Mouse (Mus musculus): ENCODE results near the gene Pou3f3. TPM values are rescaled to one million over a fixed set of nuclear protein-coding genes. Genes with fewer than 3 reads are reported as not detected.

The Pou3f3 gene
- polyA plus RNA-seq, 1 experiment from 2014 or later: not detected

GRCm38 (mm10) chr1:42707196-42707595, 11.6 kb downstream of the Pou3f3 start:
- Histone ChIP-seq H3K36me3 (ENCODE audit: control insufficient read depth, insufficient read depth) (no peaks in the 10 kb centered on the region), H3K27ac (ENCODE audit: low read length) (no peak overlapping the region), H3K4me3 (ENCODE audit: low read length) (no peak overlapping the region), H3K4me1 (ENCODE audit: control insufficient read depth, insufficient read depth, low read length) (no peaks in the 10 kb centered on the region), H3K9ac (ENCODE audit: low read length) (no peak overlapping the region), H3K4me2 (ENCODE audit: low read depth, low read length) (no peak overlapping the region), H3K9me3 (replicated peaks; ENCODE audit: control insufficient read depth, low read length) (no peaks in the 10 kb centered on the region), H3K27me3 (ENCODE audit: control insufficient read depth, insufficient read depth, low read length) (peaks cover 89% of the 10 kb centered on the region)
- ATAC-seq (replicated peaks; ENCODE audit: extremely low read depth, insufficient read depth, low FRiP score): no peak
- 8% methylated on average over 5 of the region's 5 CpGs for WGBS

GRCm38 (mm10) chr1:42707611-42708130, 12.1 kb downstream of the Pou3f3 start:
- no peak overlapping the region for H3K4me2 ChIP-seq (ENCODE audit: low read depth, low read length)
- no peak for ATAC-seq (replicated peaks; ENCODE audit: extremely low read depth, insufficient read depth, low FRiP score)
- no peak overlapping the region for H3K4me3 ChIP-seq (ENCODE audit: low read length)
- H3K9ac ChIP-seq (ENCODE audit: low read length): no peak overlapping the region
- H3K27me3 ChIP-seq (ENCODE audit: control insufficient read depth, insufficient read depth, low read length): peaks cover 88% of the 10 kb centered on the region
- no peaks in the 10 kb centered on the region for H3K36me3 ChIP-seq (ENCODE audit: control insufficient read depth, insufficient read depth)
- H3K9me3 ChIP-seq (replicated peaks; ENCODE audit: control insufficient read depth, low read length): no peaks in the 10 kb centered on the region
- 8% methylated on average over 4 of the region's 4 CpGs for WGBS
- H3K4me1 ChIP-seq (ENCODE audit: control insufficient read depth, insufficient read depth, low read length): no peaks in the 10 kb centered on the region
- H3K27ac ChIP-seq (ENCODE audit: low read length): no peak overlapping the region

- Histone ChIP-seq H3K4me3 (ENCODE audit: low read length) (no peak overlapping the region), H3K27me3 (ENCODE audit: control insufficient read depth, insufficient read depth, low read length) (peaks cover 87% of the 10 kb centered on the region), H3K9ac (ENCODE audit: low read length) (no peak overlapping the region), H3K4me2 (ENCODE audit: low read depth, low read length) (no peak overlapping the region), H3K4me1 (ENCODE audit: control insufficient read depth, insufficient read depth, low read length) (peaks cover 4% of the 10 kb centered on the region), H3K36me3 (ENCODE audit: control insufficient read depth, insufficient read depth) (no peaks in the 10 kb centered on the region), H3K27ac (ENCODE audit: low read length) (no peak overlapping the region), H3K9me3 (replicated peaks; ENCODE audit: control insufficient read depth, low read length) (no peaks in the 10 kb centered on the region)
- ATAC-seq (replicated peaks; ENCODE audit: extremely low read depth, insufficient read depth, low FRiP score): no peak
- WGBS: 19% methylated on average over 1 of the region's 1 CpGs
These were observed 13.5 kb downstream of the Pou3f3 start for GRCm38 (mm10) chr1:42709024-42709423.

GRCm38 (mm10) chr1:42709431-42710160, 14.0 kb downstream of the Pou3f3 start:
- Histone ChIP-seq H3K4me1 (ENCODE audit: control insufficient read depth, insufficient read depth, low read length) (peaks cover 6% of the 10 kb centered on the region), H3K36me3 (ENCODE audit: control insufficient read depth, insufficient read depth) (no peaks in the 10 kb centered on the region), H3K4me3 (ENCODE audit: low read length) (no peak overlapping the region), H3K9ac (ENCODE audit: low read length) (no peak overlapping the region), H3K27ac (ENCODE audit: low read length) (no peak overlapping the region), H3K4me2 (ENCODE audit: low read depth, low read length) (no peak overlapping the region), H3K27me3 (ENCODE audit: control insufficient read depth, insufficient read depth, low read length) (peaks cover 87% of the 10 kb centered on the region), H3K9me3 (replicated peaks; ENCODE audit: control insufficient read depth, low read length) (no peaks in the 10 kb centered on the region)
- no peak for ATAC-seq (replicated peaks; ENCODE audit: extremely low read depth, insufficient read depth, low FRiP score)
- 20% methylated on average over 7 of the region's 7 CpGs for WGBS

GRCm38 (mm10) chr1:42710234-42710633, 14.7 kb downstream of the Pou3f3 start:
- ATAC-seq (replicated peaks; ENCODE audit: extremely low read depth, insufficient read depth, low FRiP score): no peak
- no peaks in the 10 kb centered on the region for H3K36me3 ChIP-seq (ENCODE audit: control insufficient read depth, insufficient read depth)
- no peak overlapping the region for H3K4me2 ChIP-seq (ENCODE audit: low read depth, low read length)
- H3K9ac ChIP-seq (ENCODE audit: low read length): no peak overlapping the region
- no peak overlapping the region for H3K4me3 ChIP-seq (ENCODE audit: low read length)
- H3K9me3 ChIP-seq (replicated peaks; ENCODE audit: control insufficient read depth, low read length): no peaks in the 10 kb centered on the region
- peaks cover 6% of the 10 kb centered on the region for H3K4me1 ChIP-seq (ENCODE audit: control insufficient read depth, insufficient read depth, low read length)
- H3K27ac ChIP-seq (ENCODE audit: low read length): no peak overlapping the region
- WGBS: 25% methylated on average over 4 of the region's 4 CpGs
- peaks cover 88% of the 10 kb centered on the region for H3K27me3 ChIP-seq (ENCODE audit: control insufficient read depth, insufficient read depth, low read length)

- ATAC-seq (replicated peaks; ENCODE audit: extremely low read depth, insufficient read depth, low FRiP score): no peak
- Histone ChIP-seq H3K4me2 (ENCODE audit: low read depth, low read length) (no peak overlapping the region), H3K9me3 (replicated peaks; ENCODE audit: control insufficient read depth, low read length) (no peaks in the 10 kb centered on the region), H3K9ac (ENCODE audit: low read length) (no peak overlapping the region), H3K36me3 (ENCODE audit: control insufficient read depth, insufficient read depth) (no peaks in the 10 kb centered on the region), H3K4me3 (ENCODE audit: low read length) (no peak overlapping the region), H3K4me1 (ENCODE audit: control insufficient read depth, insufficient read depth, low read length) (peaks cover 6% of the 10 kb centered on the region), H3K27ac (ENCODE audit: low read length) (no peak overlapping the region), H3K27me3 (ENCODE audit: control insufficient read depth, insufficient read depth, low read length) (peaks cover 85% of the 10 kb centered on the region)
- 6% methylated on average over 2 of the region's 2 CpGs for WGBS
These were observed 15.4 kb downstream of the Pou3f3 start for GRCm38 (mm10) chr1:42710995-42711394.

GRCm38 (mm10) chr1:42711456-42712310, 16.1 kb downstream of the Pou3f3 start:
- Histone ChIP-seq H3K4me2 (ENCODE audit: low read depth, low read length) (no peak overlapping the region), H3K27me3 (ENCODE audit: control insufficient read depth, insufficient read depth, low read length) (peaks cover 80% of the 10 kb centered on the region), H3K4me1 (ENCODE audit: control insufficient read depth, insufficient read depth, low read length) (peaks cover 6% of the 10 kb centered on the region), H3K9me3 (replicated peaks; ENCODE audit: control insufficient read depth, low read length) (no peaks in the 10 kb centered on the region), H3K9ac (ENCODE audit: low read length) (no peak overlapping the region), H3K27ac (ENCODE audit: low read length) (no peak overlapping the region), H3K36me3 (ENCODE audit: control insufficient read depth, insufficient read depth) (no peaks in the 10 kb centered on the region), H3K4me3 (ENCODE audit: low read length) (no peak overlapping the region)
- WGBS: 14% methylated on average over 8 of the region's 8 CpGs
- no peak for ATAC-seq (replicated peaks; ENCODE audit: extremely low read depth, insufficient read depth, low FRiP score)

GRCm38 (mm10) chr1:42712311-42712690, 16.7 kb downstream of the Pou3f3 start:
- Histone ChIP-seq H3K4me3 (ENCODE audit: low read length) (no peak overlapping the region), H3K9ac (ENCODE audit: low read length) (no peak overlapping the region), H3K27me3 (ENCODE audit: control insufficient read depth, insufficient read depth, low read length) (peaks cover 75% of the 10 kb centered on the region), H3K4me1 (ENCODE audit: control insufficient read depth, insufficient read depth, low read length) (peaks cover 6% of the 10 kb centered on the region), H3K27ac (ENCODE audit: low read length) (no peak overlapping the region), H3K36me3 (ENCODE audit: control insufficient read depth, insufficient read depth) (no peaks in the 10 kb centered on the region), H3K4me2 (ENCODE audit: low read depth, low read length) (no peak overlapping the region), H3K9me3 (replicated peaks; ENCODE audit: control insufficient read depth, low read length) (no peaks in the 10 kb centered on the region)
- WGBS: 11% methylated on average over 4 of the region's 4 CpGs
- ATAC-seq (replicated peaks; ENCODE audit: extremely low read depth, insufficient read depth, low FRiP score): no peak

Measured in heart, embryonic 16.5 days (tissue).